Mouse (Mus musculus): ENCODE data around the gene Siglece.

GRCm38 (mm10) chr7:43675091-43675490 lies 15.1 kb upstream of the Siglece start:
- no peak for TF ChIP-seq CTCF (IDR thresholded peaks at IDR 0.05; ENCODE audit: low read depth)
- TF ChIP-seq EP300 (IDR thresholded peaks at IDR 0.05; ENCODE audit: low read depth), result no peak
